Mouse (Mus musculus): ENCODE results near the gene Nudt17. TPM values are rescaled to one million over a fixed set of nuclear protein-coding genes. Genes with fewer than 3 reads are reported as not detected.
"Not testable (repeated sequence)": the region's sequence is repeated elsewhere in the genome, so short reads cannot be mapped to it uniquely, and the experiment has no call there.

The Nudt17 gene
- total RNA-seq, 1 experiment, result 7.4 TPM

DNA sequence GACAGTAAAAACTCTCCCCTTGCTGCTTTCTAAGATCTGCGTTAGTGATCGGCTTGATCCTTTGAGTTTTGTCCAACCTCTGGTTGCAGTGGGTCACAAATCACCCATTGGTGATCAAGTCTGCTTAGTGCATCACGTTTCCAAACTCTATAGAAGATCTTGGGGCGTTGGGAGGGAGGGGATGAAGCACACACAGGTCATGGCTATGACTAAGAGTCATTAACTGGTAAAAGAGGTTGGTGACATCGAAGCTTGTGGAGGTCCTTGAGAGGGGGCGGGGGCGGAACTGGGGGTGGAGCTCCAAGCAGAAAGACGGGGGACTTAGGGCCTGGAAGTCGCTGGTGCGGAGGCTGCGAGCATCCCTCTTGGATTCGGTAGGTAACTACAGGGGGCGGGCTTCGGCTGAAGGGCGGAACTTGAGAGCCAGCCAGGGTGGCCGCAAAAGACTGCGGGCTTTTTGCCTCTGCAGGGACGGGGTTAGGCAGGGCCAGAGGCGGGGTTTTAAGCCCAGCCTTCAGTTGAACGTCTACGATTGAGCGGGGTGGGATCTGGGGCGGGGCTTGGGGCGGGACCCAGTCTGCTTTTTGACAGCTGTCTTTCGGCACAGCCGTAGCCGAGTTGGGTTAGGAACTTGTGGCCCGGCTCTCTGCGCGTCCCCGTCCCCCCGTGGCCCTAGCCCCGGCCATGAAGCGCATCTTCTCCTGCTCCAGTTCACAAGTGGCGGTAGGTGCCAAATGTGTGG lies 38.5 kb downstream of the Nudt17 start, which contains the start of gene Ankrd35:
Gene Ankrd35 (plus strand): TSS at position 405 of the 742 bp plus-strand sequence.
- Histone ChIP-seq H3K4me3 (ENCODE audit: insufficient read depth in 1 of 2, low read depth in 1 of 2, low read length in 2 of 2, poor library complexity in 1 of 2, severe bottlenecking in 1 of 2) (peak within 1 kb of the TSS; percentile 49 to 51), H3K36me3 (ENCODE audit: control insufficient read depth, insufficient read depth, low read length, poor library complexity, severe bottlenecking) (no peaks in the 10 kb centered on the region), H3K4me1 (ENCODE audit: control insufficient read depth in 2 of 2, insufficient read depth in 2 of 2, low read length in 2 of 2, poor library complexity in 1 of 2) (peaks cover 15 to 16% of the 10 kb centered on the region in 2 experiments), H3K9me3 (ENCODE audit: control insufficient read depth, insufficient read depth, low read depth, low read length) (no peaks in the 10 kb centered on the region), H3K27ac (ENCODE audit: insufficient read depth, low read depth, low read length, poor library complexity, severe bottlenecking) (no peak within 1 kb of the TSS), H3K9ac (ENCODE audit: insufficient read depth, low read depth, low read length, poor library complexity, severe bottlenecking) (no peak within 1 kb of the TSS)
- no peak for TF ChIP-seq ZC3H11A (IDR thresholded peaks at IDR 0.05; ENCODE audit: borderline replicate concordance, low read depth, low read length)
- peak; percentile 92 for DNase-seq (ENCODE audit: low read depth, low spot score)
- in situ Hi-C loops (cut with MboI; ENCODE audit: low sequenced_read_pairs in 2 of 2, unreplicated experiment in 2 of 2), result loop anchor here in 1 of 2 experiments (5.0 kb wide), 1 partner anchor 37 kb away; the partner anchor contains the start of gene Nudt17

DNA sequence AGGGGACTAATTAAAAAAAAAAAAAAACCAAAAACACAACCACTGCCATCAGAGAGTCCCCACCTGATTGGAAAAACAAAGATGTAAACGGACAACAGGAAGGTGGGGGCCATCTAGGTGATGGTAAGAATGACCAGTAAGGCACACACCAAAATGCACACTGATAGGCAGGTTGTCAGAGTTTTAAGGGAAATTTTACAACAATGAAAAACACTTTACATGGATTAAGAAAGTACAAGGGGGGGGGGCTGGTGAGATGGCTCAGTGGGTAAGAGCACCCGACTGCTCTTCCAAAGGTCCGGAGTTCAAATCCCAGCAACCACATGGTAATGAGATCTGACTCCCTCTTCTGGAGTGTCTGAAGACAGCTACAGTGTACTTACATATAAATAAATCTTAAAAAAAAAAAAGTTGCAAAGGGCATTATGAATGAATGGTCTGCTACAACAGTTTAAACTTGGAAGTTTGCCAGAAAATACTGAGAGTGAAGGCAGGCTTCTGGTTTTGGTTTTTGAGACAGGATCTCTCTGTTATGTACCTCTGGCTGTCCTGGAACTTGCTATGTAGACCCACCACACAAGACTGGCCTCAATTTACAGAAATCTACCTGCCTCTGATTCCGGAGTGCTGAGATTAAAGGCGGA lies 39.8 kb downstream of the Nudt17 start:
- Histone ChIP-seq H3K9ac (ENCODE audit: insufficient read depth, low read depth, low read length, poor library complexity, severe bottlenecking) (no peak overlapping the region), H3K4me1 (ENCODE audit: control insufficient read depth in 2 of 2, insufficient read depth in 2 of 2, low read length in 2 of 2, poor library complexity in 1 of 2) (peaks cover 8 to 9% of the 10 kb centered on the region in 2 experiments), H3K36me3 (ENCODE audit: control insufficient read depth, insufficient read depth, low read length, poor library complexity, severe bottlenecking) (no peaks in the 10 kb centered on the region), H3K4me3 (ENCODE audit: insufficient read depth in 1 of 2, low read depth in 1 of 2, low read length in 2 of 2, poor library complexity in 1 of 2, severe bottlenecking in 1 of 2) (no peak overlapping the region), H3K9me3 (ENCODE audit: control insufficient read depth, insufficient read depth, low read depth, low read length) (no peaks in the 10 kb centered on the region), H3K27ac (ENCODE audit: insufficient read depth, low read depth, low read length, poor library complexity, severe bottlenecking) (no peak overlapping the region)
- DNase-seq (ENCODE audit: low read depth, low spot score), result no peak
- TF ChIP-seq ZNF384 (IDR thresholded peaks at IDR 0.05; ENCODE audit: low read depth, low read length), result no peak
- no peak for TF ChIP-seq ZC3H11A (IDR thresholded peaks at IDR 0.05; ENCODE audit: borderline replicate concordance, low read depth, low read length)
- TF ChIP-seq CHD2 (IDR thresholded peaks at IDR 0.05; ENCODE audit: low read depth, low read length), result no peak
- no peak for TF ChIP-seq MAFK (IDR thresholded peaks at IDR 0.05; ENCODE audit: insufficient read depth, low read depth, low read length)
- TF ChIP-seq HCFC1 (IDR thresholded peaks at IDR 0.05; ENCODE audit: borderline replicate concordance, insufficient read depth, low read length), result no peak
- in situ Hi-C loops (cut with MboI; ENCODE audit: low sequenced_read_pairs in 2 of 2, unreplicated experiment in 2 of 2), result loop anchor here in 1 of 2 experiments (5.0 kb wide), 1 partner anchor 39 kb away; the partner anchor contains the start of gene Nudt17

DNA sequence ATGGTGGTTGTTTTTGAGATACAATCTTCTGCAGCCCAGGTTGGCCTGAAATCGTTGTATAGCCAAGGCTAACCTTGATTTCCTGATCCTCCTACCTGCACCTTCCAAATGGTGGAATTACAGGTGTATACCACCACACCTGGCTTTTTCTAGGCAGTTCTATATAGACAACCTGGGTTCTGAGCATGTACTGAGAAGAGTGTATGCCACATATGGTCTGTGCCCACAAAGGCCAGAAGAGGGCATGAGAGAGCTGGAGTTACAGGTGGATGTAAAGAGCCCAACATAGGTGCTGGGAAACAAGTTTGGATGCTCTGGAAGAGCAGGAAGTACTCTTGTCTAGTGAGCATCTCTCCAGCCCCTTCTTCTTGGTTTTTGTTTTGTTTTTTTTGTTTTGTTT lies 41.0 kb downstream of the Nudt17 start:
- TF ChIP-seq ZC3H11A (IDR thresholded peaks at IDR 0.05; ENCODE audit: borderline replicate concordance, low read depth, low read length) (peak; percentile 63; the same call in 1 of the 2 replicates), CHD2 (IDR thresholded peaks at IDR 0.05; ENCODE audit: low read depth, low read length) (no peak), HCFC1 (IDR thresholded peaks at IDR 0.05; ENCODE audit: borderline replicate concordance, insufficient read depth, low read length) (no peak), ZNF384 (IDR thresholded peaks at IDR 0.05; ENCODE audit: low read depth, low read length) (no peak)
- no peaks in the 10 kb centered on the region for H3K9me3 ChIP-seq (ENCODE audit: control insufficient read depth, insufficient read depth, low read depth, low read length)
- in situ Hi-C loops (cut with MboI; ENCODE audit: low sequenced_read_pairs in 2 of 2, unreplicated experiment in 2 of 2), result loop anchor here in 1 of 2 experiments (5.0 kb wide), 1 partner anchor 40 kb away; the partner anchor contains the start of gene Nudt17
- peak; percentile 69 for DNase-seq (ENCODE audit: low read depth, low spot score)
- H3K36me3 ChIP-seq (ENCODE audit: control insufficient read depth, insufficient read depth, low read length, poor library complexity, severe bottlenecking), result no peaks in the 10 kb centered on the region
- peaks cover 5 to 8% of the 10 kb centered on the region in 2 experiments; a peak in 3 of 4 replicates for H3K4me1 ChIP-seq (ENCODE audit: control insufficient read depth in 2 of 2, insufficient read depth in 2 of 2, low read length in 2 of 2, poor library complexity in 1 of 2)
- no peak overlapping the region for H3K9ac ChIP-seq (ENCODE audit: insufficient read depth, low read depth, low read length, poor library complexity, severe bottlenecking)
- no peak overlapping the region for H3K27ac ChIP-seq (ENCODE audit: insufficient read depth, low read depth, low read length, poor library complexity, severe bottlenecking)
- H3K4me3 ChIP-seq (ENCODE audit: insufficient read depth in 1 of 2, low read depth in 1 of 2, low read length in 2 of 2, poor library complexity in 1 of 2, severe bottlenecking in 1 of 2), result no peak overlapping the region

DNA sequence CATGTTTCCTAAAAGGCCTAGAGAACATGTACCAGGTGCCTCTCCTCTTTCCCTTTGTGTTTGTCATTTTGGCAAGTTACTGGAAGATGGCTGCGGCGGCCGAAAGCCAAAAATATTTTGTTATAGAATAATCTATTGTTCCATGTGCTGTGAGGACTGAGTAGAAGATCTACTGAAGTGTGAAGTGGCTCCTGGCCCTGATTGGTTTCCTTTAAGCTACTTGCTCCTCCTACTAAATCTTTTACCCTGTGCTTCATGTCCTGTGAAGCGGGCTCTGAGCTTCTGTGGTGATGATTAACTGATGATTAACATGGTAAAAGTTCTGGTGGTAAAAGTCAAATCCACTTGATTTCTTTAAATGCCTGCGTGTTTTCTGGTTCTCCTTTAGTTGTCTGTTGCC lies 41.4 kb downstream of the Nudt17 start:
- Histone ChIP-seq H3K9ac (ENCODE audit: insufficient read depth, low read depth, low read length, poor library complexity, severe bottlenecking) (no peak overlapping the region), H3K27ac (ENCODE audit: insufficient read depth, low read depth, low read length, poor library complexity, severe bottlenecking) (no peak overlapping the region), H3K36me3 (ENCODE audit: control insufficient read depth, insufficient read depth, low read length, poor library complexity, severe bottlenecking) (no peaks in the 10 kb centered on the region), H3K4me3 (ENCODE audit: insufficient read depth in 1 of 2, low read depth in 1 of 2, low read length in 2 of 2, poor library complexity in 1 of 2, severe bottlenecking in 1 of 2) (no peak overlapping the region), H3K4me1 (ENCODE audit: control insufficient read depth in 2 of 2, insufficient read depth in 2 of 2, low read length in 2 of 2, poor library complexity in 1 of 2) (peaks cover 5 to 8% of the 10 kb centered on the region in 2 experiments; a peak in 3 of 4 replicates), H3K9me3 (ENCODE audit: control insufficient read depth, insufficient read depth, low read depth, low read length) (no peaks in the 10 kb centered on the region)
- no peak for TF ChIP-seq CHD2 (IDR thresholded peaks at IDR 0.05; ENCODE audit: low read depth, low read length)
- TF ChIP-seq ZNF384 (IDR thresholded peaks at IDR 0.05; ENCODE audit: low read depth, low read length), result no peak
- no peak for TF ChIP-seq MAFK (IDR thresholded peaks at IDR 0.05; ENCODE audit: insufficient read depth, low read depth, low read length)
- no peak for TF ChIP-seq ZC3H11A (IDR thresholded peaks at IDR 0.05; ENCODE audit: borderline replicate concordance, low read depth, low read length)
- TF ChIP-seq HCFC1 (IDR thresholded peaks at IDR 0.05; ENCODE audit: borderline replicate concordance, insufficient read depth, low read length), result no peak
- DNase-seq (ENCODE audit: low read depth, low spot score), result no peak
- in situ Hi-C loops (cut with MboI; ENCODE audit: low sequenced_read_pairs in 2 of 2, unreplicated experiment in 2 of 2), result loop anchor here in 1 of 2 experiments (5.0 kb wide), 1 partner anchor 40 kb away; the partner anchor contains the start of gene Nudt17

DNA sequence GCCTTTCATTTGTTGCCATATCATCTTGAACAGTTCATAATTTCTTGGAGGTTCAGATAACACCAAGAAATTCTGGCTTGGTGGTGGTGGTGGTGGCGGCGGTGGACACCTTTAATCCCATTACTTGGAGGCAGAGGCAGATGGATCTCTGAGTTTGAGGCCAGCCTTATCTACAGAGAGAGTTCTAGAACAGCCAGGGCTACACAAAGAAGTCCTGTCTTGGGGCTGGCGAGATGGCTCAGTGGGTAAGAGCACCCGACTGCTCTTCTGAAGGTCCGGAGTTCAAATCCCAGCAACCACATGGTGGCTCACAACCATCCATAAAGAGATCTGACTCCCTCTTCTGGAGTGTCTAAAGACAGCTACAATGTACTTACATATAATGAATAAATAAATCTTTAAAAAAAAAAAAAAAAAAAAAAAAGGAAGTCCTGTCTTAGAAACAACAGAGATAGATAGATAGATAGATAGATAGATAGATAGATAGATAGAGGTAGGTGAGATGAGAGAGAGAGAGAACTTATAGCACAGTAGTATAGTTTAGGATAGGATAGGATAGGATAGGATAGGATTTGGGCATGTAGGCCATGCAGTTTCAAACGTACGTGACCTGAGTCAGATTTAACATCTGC lies 42.5 kb downstream of the Nudt17 start:
- H3K9ac ChIP-seq (ENCODE audit: insufficient read depth, low read depth, low read length, poor library complexity, severe bottlenecking), result not testable (repeated sequence)

More for the DNA sequence above, 42.5 kb downstream of the Nudt17 start:
- H3K27ac ChIP-seq (ENCODE audit: insufficient read depth, low read depth, low read length, poor library complexity, severe bottlenecking); DNase-seq (ENCODE audit: low read depth, low spot score); H3K4me3 ChIP-seq (ENCODE audit: insufficient read depth in 1 of 2, low read depth in 1 of 2, low read length in 2 of 2, poor library complexity in 1 of 2, severe bottlenecking in 1 of 2); H3K9me3 ChIP-seq (ENCODE audit: control insufficient read depth, insufficient read depth, low read depth, low read length); H3K4me1 ChIP-seq (ENCODE audit: control insufficient read depth in 2 of 2, insufficient read depth in 2 of 2, low read length in 2 of 2, poor library complexity in 1 of 2); H3K36me3 ChIP-seq (ENCODE audit: control insufficient read depth, insufficient read depth, low read length, poor library complexity, severe bottlenecking): not testable (repeated sequence)
- in situ Hi-C loops (cut with MboI; ENCODE audit: low sequenced_read_pairs in 2 of 2, unreplicated experiment in 2 of 2), result loop anchor here in 1 of 2 experiments (5.0 kb wide), 1 partner anchor 41 kb away; the partner anchor contains the start of gene Nudt17
